Mouse (Mus musculus) macrophage (primary cell): ENCODE data around the gene Oscp1. TPM values are rescaled to one million over a fixed set of nuclear protein-coding genes. Genes with fewer than 3 reads are reported as not detected.

Source experiments
- H3K27ac ChIP-seq: fragments of 350-480 bp; formaldehyde crosslinking; 2 replicates; pipeline ENCODE4 v1.9.0; 2021
- H3K36me3 ChIP-seq: fragments of 350-480 bp; formaldehyde crosslinking; 2 replicates; pipeline ENCODE4 v1.9.0; 2021; ENCODE audit errors: inconsistent target
- H3K4me3 ChIP-seq: fragments of 350-480 bp; formaldehyde crosslinking; 2 replicates; pipeline ENCODE4 v1.9.0; 2021; ENCODE audit errors: inconsistent target
- H3K79me2 ChIP-seq: fragments of 350-480 bp; formaldehyde crosslinking; 2 replicates; pipeline ENCODE4 v1.9.0; 2021; ENCODE audit errors: inconsistent target
- WGBS: methylation state at CpG from one replicate; pipeline ENCODE4 v1.1.7; 2026; ENCODE audit warnings: inconsistent platforms; ENCODE audit not compliant: missing documents; 5-methylcytosine and 5-hydroxymethylcytosine counted together
- polyA plus RNA-seq: library from polyadenylated mRNA; stranded (reverse); fragments of 250-400 nt; gene quantifications from 3 replicates; pipeline ENCODE4 v1.2.4, GENCODE M21; 2018; ENCODE audit warnings: inconsistent platforms

Gene Oscp1
- polyA plus RNA-seq, 1 experiment from 2014 or later, result 1.4 TPM

GRCm38 (mm10) chr4:126109613-126110373 is 51.4 kb downstream of the Oscp1 start:
- Histone ChIP-seq H3K4me3 (no peak overlapping the region; the same call in 1 of the 2 replicates), H3K36me3 (no peaks in the 10 kb centered on the region), H3K79me2 (peaks cover 88% of the 10 kb centered on the region), H3K27ac (peak overlapping the region; percentile 88)
- 24% methylated on average over 10 of the region's 10 CpGs for WGBS

GRCm38 (mm10) chr4:126110374-126111152 is 52.2 kb downstream of the Oscp1 start:
- H3K4me3 ChIP-seq, result no peak overlapping the region; the same call in 1 of the 2 replicates

GRCm38 (mm10) chr4:126111153-126111549 is 52.8 kb downstream of the Oscp1 start:
- Histone ChIP-seq H3K79me2 (peaks cover 88% of the 10 kb centered on the region), H3K36me3 (no peaks in the 10 kb centered on the region), H3K27ac (peak overlapping the region; percentile 88), H3K4me3 (no peak overlapping the region)
- WGBS, result 25% methylated on average over 7 of the region's 7 CpGs

More at GRCm38 (mm10) chr4:126110374-126111152, 52.2 kb downstream of the Oscp1 start:
- peak overlapping the region; percentile 88 for H3K27ac ChIP-seq
- peaks cover 88% of the 10 kb centered on the region for H3K79me2 ChIP-seq
- H3K36me3 ChIP-seq, result no peaks in the 10 kb centered on the region
- WGBS, result under 1% methylated on average over 12 of the region's 12 CpGs

DNA sequence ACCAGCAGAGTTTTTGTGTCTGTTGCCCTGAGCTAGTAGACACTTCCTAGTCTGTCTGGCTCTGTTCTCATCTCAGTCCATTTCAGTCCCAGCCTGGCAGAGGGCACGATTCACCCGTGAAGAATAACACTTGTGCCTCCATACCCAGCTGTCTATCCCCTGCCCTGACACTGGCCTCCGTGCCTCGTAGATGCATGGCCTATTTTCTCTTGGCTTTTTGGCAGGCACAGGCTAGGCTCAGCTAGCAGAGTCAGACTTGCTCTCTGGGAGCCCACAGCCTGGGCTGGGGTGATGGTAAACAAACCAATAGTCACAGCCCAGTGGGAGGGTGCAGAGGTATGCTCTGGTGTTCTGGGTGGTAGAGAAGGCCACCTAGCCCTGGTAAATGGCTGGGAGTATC is 54.9 kb downstream of the Oscp1 start:
- H3K4me3 ChIP-seq, result no peak overlapping the region
- H3K27ac ChIP-seq, result no peak overlapping the region
- peaks cover 88% of the 10 kb centered on the region for H3K79me2 ChIP-seq
- WGBS, result 87% methylated on average over 4 of the region's 4 CpGs
- H3K36me3 ChIP-seq, result 0 out of 2 replicates have a peak, but pooled peaks cover 5% of the 10 kb centered on the region

- Histone ChIP-seq H3K79me2 (peaks cover 88% of the 10 kb centered on the region), H3K27ac (no peak overlapping the region), H3K36me3 (0 out of 2 replicates have a peak, but pooled peaks cover 5% of the 10 kb centered on the region), H3K4me3 (no peak overlapping the region)
- 11% methylated on average over 6 of the region's 6 CpGs for WGBS
Observed at GRCm38 (mm10) chr4:126113943-126114342, 55.6 kb downstream of the Oscp1 start.

GRCm38 (mm10) chr4:126115411-126115810 is 57.0 kb downstream of the Oscp1 start:
- 90% methylated on average over 9 of the region's 9 CpGs for WGBS
- Histone ChIP-seq H3K36me3 (0 out of 2 replicates have a peak, but pooled peaks cover 5% of the 10 kb centered on the region), H3K27ac (no peak overlapping the region), H3K79me2 (peaks cover 92% of the 10 kb centered on the region), H3K4me3 (no peak overlapping the region)

GRCm38 (mm10) chr4:126115871-126116521 is 57.6 kb downstream of the Oscp1 start:
- no peak overlapping the region for H3K4me3 ChIP-seq
- WGBS, result 85% methylated on average over 6 of the region's 6 CpGs
- no peak overlapping the region for H3K27ac ChIP-seq
- H3K36me3 ChIP-seq, result 0 out of 2 replicates have a peak, but pooled peaks cover 5% of the 10 kb centered on the region
- peaks cover 97% of the 10 kb centered on the region for H3K79me2 ChIP-seq

GRCm38 (mm10) chr4:126117116-126117515 is 58.8 kb downstream of the Oscp1 start:
- Histone ChIP-seq H3K4me3 (no peak overlapping the region), H3K36me3 (0 out of 2 replicates have a peak, but pooled peaks cover 5% of the 10 kb centered on the region), H3K27ac (no peak overlapping the region), H3K79me2 (peaks cover 94% of the 10 kb centered on the region)
- WGBS, result 85% methylated on average over 3 of the region's 8 CpGs

DNA sequence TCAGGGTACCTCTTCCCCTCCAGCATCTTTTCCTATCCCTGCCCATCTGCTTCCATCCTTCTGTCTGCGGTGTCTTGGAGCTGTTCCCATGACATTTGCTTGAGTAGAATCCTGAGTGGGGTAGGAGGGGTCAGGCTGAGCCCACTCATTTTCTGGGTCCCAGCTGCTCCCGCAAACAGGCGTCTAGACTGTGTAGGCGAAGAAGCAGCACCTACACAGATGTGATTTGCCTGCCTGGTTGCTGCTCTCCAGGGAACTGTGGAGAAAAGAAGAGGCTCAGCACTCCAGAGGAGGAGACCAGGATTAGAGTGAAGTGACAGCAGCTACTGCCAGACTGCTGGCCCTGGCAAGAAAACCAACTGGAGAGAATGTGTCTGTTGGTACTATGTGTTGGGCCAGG is 60.3 kb downstream of the Oscp1 start:
- no peak overlapping the region for H3K27ac ChIP-seq
- peaks cover 79% of the 10 kb centered on the region for H3K79me2 ChIP-seq
- H3K4me3 ChIP-seq, result no peak overlapping the region
- peaks cover 11% of the 10 kb centered on the region; the same call in 1 of the 2 replicates for H3K36me3 ChIP-seq
- WGBS, result 98% methylated on average over 4 of the region's 4 CpGs

DNA sequence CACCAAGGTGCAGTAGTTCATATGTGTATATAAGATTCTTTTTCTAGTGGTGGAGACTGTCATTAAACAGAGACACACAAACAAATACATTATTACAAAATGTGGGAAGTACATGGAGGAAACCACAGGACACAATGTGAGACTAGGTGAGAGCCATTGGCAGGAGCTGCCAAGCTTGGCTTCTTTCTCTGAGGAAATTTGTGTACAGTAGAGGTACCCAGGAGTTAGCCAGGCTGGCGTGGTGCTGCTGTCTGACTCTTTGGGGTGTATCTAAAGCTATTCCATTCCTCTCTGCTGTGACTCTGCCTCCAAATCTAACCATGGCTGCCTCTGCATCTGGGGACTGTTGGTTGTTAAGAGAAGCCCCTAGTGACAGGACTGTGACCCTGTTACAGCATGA is 60.7 kb downstream of the Oscp1 start:
- no peak overlapping the region for H3K4me3 ChIP-seq
- peaks cover 75% of the 10 kb centered on the region for H3K79me2 ChIP-seq
- peaks cover 15% of the 10 kb centered on the region; the same call in 1 of the 2 replicates for H3K36me3 ChIP-seq
- WGBS, result 100% methylated on average over 1 of the region's 1 CpGs
- no peak overlapping the region for H3K27ac ChIP-seq

GRCm38 (mm10) chr4:126120052-126120451 is 61.7 kb downstream of the Oscp1 start:
- Histone ChIP-seq H3K4me3 (no peak overlapping the region), H3K79me2 (peaks cover 65% of the 10 kb centered on the region), H3K36me3 (peaks cover 25% of the 10 kb centered on the region), H3K27ac (no peak overlapping the region)
- WGBS, result 87% methylated on average over 5 of the region's 5 CpGs

- H3K27ac ChIP-seq, result no peak overlapping the region
- H3K36me3 ChIP-seq, result peaks cover 30% of the 10 kb centered on the region
- H3K4me3 ChIP-seq, result no peak overlapping the region
- WGBS, result 88% methylated on average over 2 of the region's 2 CpGs
- H3K79me2 ChIP-seq, result peaks cover 60% of the 10 kb centered on the region
Observed at GRCm38 (mm10) chr4:126120506-126120905, 62.1 kb downstream of the Oscp1 start.

- Histone ChIP-seq H3K4me3 (no peak overlapping the region), H3K36me3 (peaks cover 31% of the 10 kb centered on the region), H3K79me2 (peaks cover 31% of the 10 kb centered on the region; the same call in 1 of the 2 replicates), H3K27ac (no peak overlapping the region)
- 95% methylated on average over 10 of the region's 10 CpGs for WGBS
Observed at GRCm38 (mm10) chr4:126123309-126124040, 65.1 kb downstream of the Oscp1 start.

- peaks cover 23% of the 10 kb centered on the region for H3K36me3 ChIP-seq
Observed at GRCm38 (mm10) chr4:126130502-126130901, 72.1 kb downstream of the Oscp1 start.

More at GRCm38 (mm10) chr4:126130502-126130901, 72.1 kb downstream of the Oscp1 start:
- Histone ChIP-seq H3K27ac (no peak overlapping the region), H3K79me2 (no peaks in the 10 kb centered on the region), H3K4me3 (no peak overlapping the region)
- 95% methylated on average over 11 of the region's 11 CpGs for WGBS
